Mouse (Mus musculus) bone marrow, adult 2 months (tissue): ENCODE data around the gene Gm28372.

Experiments
- CTCF ChIP-seq: fragments of 200-500 bp; IDR thresholded peaks from 2 replicates; pipeline ENCODE4 v1.5.1; 2011; ENCODE audit warnings: low read length, control low read depth; ENCODE audit not compliant: control insufficient read depth, insufficient read depth
- POLR2A ChIP-seq: fragments of 200-500 bp; IDR thresholded peaks from 2 replicates; pipeline ENCODE4 v1.6.1; 2011; ENCODE audit warnings: low read depth, mild to moderate bottlenecking, control low read depth, low read length, borderline replicate concordance; ENCODE audit not compliant: control insufficient read depth

DNA sequence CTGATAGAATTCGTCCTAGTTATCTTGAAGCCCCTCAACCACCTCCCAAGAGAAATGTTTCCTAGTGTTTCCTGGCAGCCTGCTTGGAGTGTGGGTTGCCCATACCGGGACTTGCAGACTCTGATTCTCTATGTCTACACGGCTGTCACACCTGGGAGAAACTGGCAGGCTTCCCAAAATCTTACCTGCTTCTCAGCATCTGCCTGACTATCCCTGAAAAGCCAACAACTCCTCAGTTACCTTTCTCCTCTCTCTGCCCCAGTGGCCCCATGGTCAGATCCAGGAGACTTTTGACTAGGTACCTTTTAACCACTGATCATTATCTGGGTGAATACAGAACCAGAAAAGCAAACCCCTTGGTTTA, 46.7 kb downstream of the Gm28372 start:
- TF ChIP-seq POLR2A (no peak), CTCF (no peak)
